Mouse (Mus musculus) lung, adult 18-20 months (tissue): Measurements from ENCODE around the gene Olfr403.
"Not testable (repeated sequence)": the region's sequence is repeated elsewhere in the genome, so short reads cannot be mapped to it uniquely, and the experiment has no call there.

Source experiments
- DNase-seq, 2 experiments: peaks; one replicate each; pipeline ENCODE4 v3.0.0; 2022; ENCODE audit warnings: mixed read lengths in 2 of 2

Olfr403 gene

GRCm38 (mm10) chr11:74185949-74186348, at the start of gene Olfr403:
Gene Olfr403 (plus strand): TSS chr11:74186249.
- no peak for DNase-seq

DNA sequence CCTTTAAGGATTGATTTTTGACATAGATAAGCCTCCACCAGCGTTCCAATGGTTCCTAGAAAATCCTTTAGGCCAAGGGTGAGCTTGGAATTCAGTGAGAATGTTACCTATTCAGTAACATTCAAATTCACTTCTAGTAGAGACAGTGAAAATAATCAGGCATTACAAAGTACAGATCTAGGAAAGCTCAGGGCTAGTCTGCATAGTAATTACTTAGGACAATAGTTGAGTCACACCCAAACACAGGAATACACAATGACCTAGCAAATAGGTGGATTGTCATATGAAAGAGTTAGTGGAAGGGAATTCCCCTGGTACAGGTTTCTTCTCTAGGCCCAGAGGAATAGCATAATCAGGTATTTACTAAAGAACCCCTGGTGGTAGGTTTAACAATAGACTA, 46.0 kb upstream of the Olfr403 start:
- not testable (repeated sequence) for DNase-seq

GRCm38 (mm10) chr11:74145866-74146265, 40.2 kb upstream of the Olfr403 start:
- no peak for DNase-seq

- DNase-seq, result no peak
These were observed 32.8 kb upstream of the Olfr403 start, which contains the start of gene Olfr402 for GRCm38 (mm10) chr11:74153229-74153628. Gene Olfr402 (plus strand): TSS chr11:74153529.

DNA sequence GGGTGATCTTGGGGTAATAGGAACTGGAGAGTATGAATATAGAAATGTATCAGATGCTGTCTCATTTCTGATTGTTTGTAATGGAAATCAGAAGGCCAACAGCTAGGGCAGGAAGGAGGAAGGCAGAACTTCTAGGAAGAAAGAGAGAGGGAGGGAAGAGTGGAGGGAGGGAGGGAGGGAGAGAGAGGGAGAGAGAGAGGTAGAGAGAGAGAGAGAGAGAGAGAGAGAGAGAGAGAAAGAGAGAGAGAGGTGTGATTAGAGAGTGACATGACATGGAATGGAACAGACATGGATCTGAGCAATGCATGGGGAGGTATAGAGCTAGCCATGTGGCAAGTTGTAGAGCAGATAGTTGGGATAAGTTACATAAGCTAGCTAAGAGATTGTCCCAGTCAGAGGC, 17.3 kb upstream of the Olfr403 start:
- DNase-seq, result no peak

DNA sequence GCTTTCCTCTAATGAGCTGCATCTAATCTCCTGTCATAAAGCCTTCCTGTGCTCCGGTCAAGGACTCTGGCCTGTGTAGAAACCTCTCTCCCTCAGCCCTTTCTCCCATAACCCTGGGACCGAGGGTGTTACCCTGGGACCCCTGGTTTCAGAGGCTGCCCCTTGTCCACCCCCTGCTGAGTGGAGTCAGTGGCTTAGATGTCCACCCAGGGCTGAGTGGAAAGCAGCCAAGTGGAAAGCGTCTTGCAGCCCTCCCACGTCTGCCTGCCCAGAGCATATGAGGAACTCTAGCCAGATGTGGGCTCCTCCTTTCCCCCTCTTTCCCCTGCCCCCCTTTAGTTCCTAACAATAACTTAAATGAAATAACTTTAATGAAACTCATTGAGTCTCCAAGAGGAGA, 2.9 kb upstream of the Olfr403 start:
- no peak for DNase-seq

- DNase-seq, result no peak
These were observed 2.3 kb upstream of the Olfr403 start for GRCm38 (mm10) chr11:74183745-74184144.

DNA sequence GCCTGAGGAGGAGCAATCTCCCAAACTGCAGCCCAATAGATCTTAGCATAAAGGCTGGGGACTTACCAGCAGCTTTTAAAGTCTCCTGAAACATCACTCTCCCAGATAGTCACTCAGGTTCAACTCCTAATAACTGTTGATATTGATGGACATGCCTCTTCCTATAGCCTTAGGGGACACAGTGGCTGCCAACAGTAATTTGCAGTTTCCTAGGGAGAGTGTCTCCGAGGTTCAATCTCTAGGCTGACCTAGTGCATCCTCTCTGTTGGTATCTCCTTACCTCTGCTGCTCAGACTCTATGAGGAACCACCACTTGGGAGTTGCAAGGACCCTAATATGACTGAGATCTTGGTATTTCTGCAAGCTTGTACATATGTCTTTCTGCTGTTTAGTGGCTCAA, 25.2 kb downstream of the Olfr403 start, which contains the start of gene Olfr43:
Gene Olfr43 (minus strand): TSS at position 101 of the 400 bp plus-strand sequence.
- no peak for DNase-seq

DNA sequence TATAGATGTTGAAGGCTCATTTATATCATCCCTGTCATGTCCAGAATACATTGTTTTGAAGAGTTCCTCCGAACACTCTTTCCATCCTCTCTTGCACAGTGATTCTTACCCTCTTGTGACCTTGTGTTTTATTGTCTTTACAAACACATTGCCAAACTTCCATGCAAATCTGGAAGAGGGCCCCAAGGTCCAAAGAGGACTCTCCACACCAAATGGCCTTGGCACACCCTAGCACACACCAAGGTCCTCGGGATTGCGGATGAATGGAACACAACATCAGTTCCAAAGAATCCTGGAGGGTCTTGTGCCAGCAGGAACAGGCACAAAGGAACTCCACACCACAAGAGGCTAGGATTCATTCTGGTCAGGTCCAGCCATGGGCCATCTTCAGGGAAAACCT, 55.2 kb downstream of the Olfr403 start:
- no peak for DNase-seq
